Mouse (Mus musculus) forebrain, embryonic 11.5 days (tissue): ENCODE results near the gene Npb. TPM values are rescaled to one million over a fixed set of nuclear protein-coding genes. Genes with fewer than 3 reads are reported as not detected.

Source experiments
- ATAC-seq: fragments of 200-750 bp; cut with Nextera tagmentation; replicated peaks from 2 replicates; pipeline ENCODE4 v1.8.0; 2017; ENCODE audit warnings: moderate TSS enrichment; ENCODE audit not compliant: low FRiP score
- DNase-seq: peaks from one replicate; pipeline ENCODE4 v3.0.0-alpha.2; 2017; ENCODE audit warnings: low spot score
- H3K27ac ChIP-seq: fragments of 300-500 bp; sonication (generic); 2 replicates; pipeline ENCODE4 v1.5.1; 2014; ENCODE audit warnings: low read depth, low read length
- H3K27me3 ChIP-seq: fragments of 300-500 bp; sonication (generic); 2 replicates; pipeline ENCODE4 v1.6.1; 2014; ENCODE audit warnings: mild to moderate bottlenecking, low read length, mixed read lengths; ENCODE audit not compliant: control insufficient read depth, insufficient read depth
- H3K36me3 ChIP-seq: fragments of 300-500 bp; sonication (generic); 2 replicates; pipeline ENCODE4 v1.6.1; 2014; ENCODE audit warnings: mild to moderate bottlenecking, low read length, moderate library complexity, mixed read lengths; ENCODE audit not compliant: control insufficient read depth, insufficient read depth
- H3K4me1 ChIP-seq: fragments of 300-500 bp; sonication (generic); replicated peaks from 2 replicates; pipeline ENCODE4 v1.6.1; 2014; ENCODE audit warnings: low read length, mixed read lengths; ENCODE audit not compliant: control insufficient read depth, insufficient read depth
- H3K4me2 ChIP-seq: fragments of 300-500 bp; sonication (generic); 2 replicates; pipeline ENCODE4 v1.6.1; 2014; ENCODE audit warnings: low read depth, mild to moderate bottlenecking, low read length, moderate library complexity, mixed read lengths; ENCODE audit not compliant: severe bottlenecking
- H3K4me3 ChIP-seq: fragments of 300-500 bp; sonication (generic); 2 replicates; pipeline ENCODE4 v1.5.1; 2014; ENCODE audit warnings: low read depth, low read length
- H3K9ac ChIP-seq: fragments of 300-500 bp; sonication (generic); 2 replicates; pipeline ENCODE4 v1.6.1; 2014; ENCODE audit warnings: low read length
- H3K9me3 ChIP-seq: fragments of 300-500 bp; sonication (generic); 2 replicates; pipeline ENCODE4 v1.6.1; 2016; ENCODE audit warnings: low read length, mixed read lengths; ENCODE audit not compliant: control insufficient read depth
- WGBS: fragments of 180-500 bp; shearing (Covaris S2); extraction: QIAGEN DNeasy Blood & Tissue Kit; methylation state at CpG from one replicate; pipeline ENCODE4 v1.1.7; 2014; 5-methylcytosine and 5-hydroxymethylcytosine counted together
- polyA plus RNA-seq: library from polyadenylated mRNA; unstranded; fragments of >200 nt; fragmentation: Nextera tagmentation; extraction: Ambion mirVana; gene quantifications from 2 replicates; pipeline ENCODE4 v1.2.1, GENCODE M21; 2014

Gene Npb
- polyA plus RNA-seq, 1 experiment from 2014 or later, result not detected

GRCm38 (mm10) chr11:120605667-120606066 lies 2.6 kb upstream of the Npb start:
- Histone ChIP-seq H3K27me3 (no peaks in the 10 kb centered on the region), H3K9me3 (no peaks in the 10 kb centered on the region), H3K4me2 (no peak overlapping the region), H3K4me1 (peaks cover 2% of the 10 kb centered on the region; the same call in 1 of the 2 replicates), H3K36me3 (peaks cover 6% of the 10 kb centered on the region; the same call in 1 of the 2 replicates), H3K9ac (no peak overlapping the region), H3K27ac (no peak overlapping the region), H3K4me3 (no peak overlapping the region)
- no peak for DNase-seq
- no peak for ATAC-seq
- 88% methylated on average over 7 of the region's 7 CpGs for WGBS

GRCm38 (mm10) chr11:120606764-120607163 lies 1.5 kb upstream of the Npb start:
- Histone ChIP-seq H3K27me3 (no peaks in the 10 kb centered on the region), H3K4me2 (no peak overlapping the region), H3K4me1 (peaks cover 2% of the 10 kb centered on the region; the same call in 1 of the 2 replicates), H3K9me3 (no peaks in the 10 kb centered on the region), H3K27ac (no peak overlapping the region), H3K36me3 (peaks cover 2% of the 10 kb centered on the region; the same call in 1 of the 2 replicates), H3K4me3 (no peak overlapping the region), H3K9ac (no peak overlapping the region)
- ATAC-seq (no peak), DNase-seq (no peak)
- 80% methylated on average over 4 of the region's 4 CpGs for WGBS

DNA sequence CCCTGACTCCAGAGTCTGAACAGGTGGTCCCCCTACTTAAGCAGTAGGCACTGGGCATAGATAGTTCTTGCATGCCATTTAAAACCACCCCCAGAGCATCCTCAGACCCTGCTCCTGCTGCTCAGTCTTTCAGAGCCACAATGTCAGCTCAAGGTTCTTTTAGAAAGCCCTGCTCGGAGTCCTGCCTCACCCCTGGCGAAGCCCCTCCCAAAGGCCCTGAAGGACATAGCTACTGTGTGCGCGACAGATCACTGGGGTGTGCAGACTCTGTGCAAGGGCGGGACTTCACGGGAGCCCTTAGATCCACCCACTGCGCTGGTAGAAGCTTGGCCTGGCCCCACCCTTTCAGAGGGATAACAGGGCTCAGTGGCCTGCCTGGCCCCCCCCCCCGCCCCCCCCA lies 973 bp downstream of the Npb start:
- no peak overlapping the region for H3K4me2 ChIP-seq
- no peaks in the 10 kb centered on the region for H3K27me3 ChIP-seq
- no peak overlapping the region for H3K27ac ChIP-seq
- H3K36me3 ChIP-seq, result no peaks in the 10 kb centered on the region; the same call in 1 of the 2 replicates
- H3K9me3 ChIP-seq, result no peaks in the 10 kb centered on the region
- peaks cover 2% of the 10 kb centered on the region; the same call in 1 of the 2 replicates for H3K4me1 ChIP-seq
- WGBS, result 34% methylated on average over 8 of the region's 8 CpGs
- no peak overlapping the region for H3K4me3 ChIP-seq
- peak; percentile 59 for DNase-seq
- ATAC-seq, result no peak; the same call in 1 of the 2 replicates
- peak overlapping the region; percentile 8; the same call in 1 of the 2 replicates for H3K9ac ChIP-seq

GRCm38 (mm10) chr11:120610477-120611046 lies 2.3 kb downstream of the Npb start:
- Histone ChIP-seq H3K36me3 (no peaks in the 10 kb centered on the region; the same call in 1 of the 2 replicates), H3K27me3 (no peaks in the 10 kb centered on the region), H3K9ac (no peak overlapping the region), H3K9me3 (no peaks in the 10 kb centered on the region), H3K4me2 (no peak overlapping the region), H3K4me3 (no peak overlapping the region), H3K27ac (no peak overlapping the region), H3K4me1 (peaks cover 2% of the 10 kb centered on the region; the same call in 1 of the 2 replicates)
- DNase-seq, result peak; percentile 50
- whole genome bisulfite sequencing, result 79% methylated on average over 9 of the region's 9 CpGs
- ATAC-seq, result no peak

DNA sequence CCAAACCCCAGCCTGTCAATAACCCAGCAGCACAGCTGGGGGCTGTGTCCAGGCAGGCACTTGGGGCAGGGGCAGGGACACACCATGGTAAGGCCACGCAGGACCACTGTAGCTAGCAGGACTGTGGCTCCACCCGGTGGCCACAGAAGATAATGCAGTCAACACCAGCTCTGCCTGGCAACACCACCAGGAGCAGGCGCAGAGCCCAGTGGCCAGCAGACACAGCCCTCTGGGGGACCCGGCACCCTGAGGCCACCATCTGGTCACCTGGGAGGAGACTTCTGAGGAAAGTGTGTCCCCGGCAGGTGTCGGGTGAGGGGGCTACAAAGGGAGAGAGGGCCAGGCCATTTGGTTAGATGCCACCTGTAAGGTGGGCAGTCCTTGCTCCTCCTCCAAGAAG lies 4.5 kb downstream of the Npb start:
- Histone ChIP-seq H3K4me3 (no peak overlapping the region), H3K9me3 (no peaks in the 10 kb centered on the region), H3K4me1 (peaks cover 13% of the 10 kb centered on the region; the same call in 1 of the 2 replicates), H3K36me3 (no peaks in the 10 kb centered on the region; the same call in 1 of the 2 replicates), H3K27ac (no peak overlapping the region), H3K9ac (no peak overlapping the region), H3K4me2 (no peak overlapping the region), H3K27me3 (no peaks in the 10 kb centered on the region)
- ATAC-seq, result 0 out of 2 replicates have a peak, but pooled peaks have one; percentile 11
- peak; percentile 87 for DNase-seq
- 47% methylated on average over 6 of the region's 6 CpGs for WGBS

- DNase-seq (peak; percentile 51), ATAC-seq (no peak)
- no peak overlapping the region for H3K4me3 ChIP-seq
- no peaks in the 10 kb centered on the region for H3K27me3 ChIP-seq
- H3K4me2 ChIP-seq, result no peak overlapping the region
- H3K36me3 ChIP-seq, result no peaks in the 10 kb centered on the region; the same call in 1 of the 2 replicates
- WGBS, result 86% methylated on average over 10 of the region's 10 CpGs
- H3K4me1 ChIP-seq, result peaks cover 11% of the 10 kb centered on the region; the same call in 1 of the 2 replicates
- H3K9me3 ChIP-seq, result no peaks in the 10 kb centered on the region
- H3K27ac ChIP-seq, result no peak overlapping the region
- H3K9ac ChIP-seq, result no peak overlapping the region
Observed at GRCm38 (mm10) chr11:120613481-120613972, 5.2 kb downstream of the Npb start.

DNA sequence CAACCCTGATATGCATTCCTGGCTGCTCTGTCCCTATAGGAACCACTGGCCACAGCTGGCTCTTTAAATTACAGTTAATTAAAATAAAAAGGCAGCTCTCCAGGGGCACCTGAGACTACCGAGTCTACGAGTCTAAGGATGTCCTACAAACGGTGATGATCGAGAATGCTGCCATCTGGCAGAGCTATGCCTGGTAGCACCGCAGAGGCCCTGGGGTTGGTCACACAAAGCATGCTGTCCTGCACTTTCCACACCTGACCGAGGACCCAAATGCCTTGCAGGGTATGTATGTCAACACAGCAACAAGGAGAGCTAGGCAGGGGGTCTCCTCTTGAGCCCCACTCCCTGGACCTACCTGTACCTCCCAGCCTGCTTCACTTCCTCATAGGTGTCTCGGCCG lies 5.7 kb downstream of the Npb start:
- WGBS, result 89% methylated on average over 8 of the region's 8 CpGs
- Histone ChIP-seq H3K36me3 (no peaks in the 10 kb centered on the region; the same call in 1 of the 2 replicates), H3K27ac (no peak overlapping the region), H3K4me1 (peaks cover 11% of the 10 kb centered on the region; the same call in 1 of the 2 replicates), H3K4me2 (no peak overlapping the region), H3K4me3 (no peak overlapping the region), H3K9ac (no peak overlapping the region), H3K27me3 (no peaks in the 10 kb centered on the region), H3K9me3 (no peaks in the 10 kb centered on the region)
- ATAC-seq, result no peak
- no peak for DNase-seq

DNA sequence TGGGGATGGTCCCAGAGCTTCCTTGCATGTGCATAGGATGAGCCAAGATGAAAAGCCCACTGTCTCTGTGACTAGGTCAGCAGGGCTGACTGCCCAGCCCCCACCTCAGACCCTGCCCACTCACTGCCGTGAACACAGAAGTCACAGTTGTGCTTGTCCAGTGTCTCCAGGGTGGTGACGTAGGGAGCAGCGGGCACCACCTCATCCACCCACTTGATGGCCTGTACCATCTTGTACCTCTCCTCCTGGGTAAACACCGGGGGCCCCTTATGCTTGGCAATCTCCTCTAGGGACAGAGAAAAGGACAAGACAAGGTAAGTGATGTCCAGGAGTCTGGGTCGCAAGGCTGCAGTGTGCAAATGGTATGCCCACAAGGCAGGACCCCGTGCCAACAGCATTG lies 6.9 kb downstream of the Npb start:
- no peaks in the 10 kb centered on the region for H3K9me3 ChIP-seq
- DNase-seq, result no peak
- no peak overlapping the region for H3K4me2 ChIP-seq
- peaks cover 11% of the 10 kb centered on the region; the same call in 1 of the 2 replicates for H3K4me1 ChIP-seq
- no peak for ATAC-seq
- H3K4me3 ChIP-seq, result no peak overlapping the region
- no peaks in the 10 kb centered on the region; the same call in 1 of the 2 replicates for H3K36me3 ChIP-seq
- H3K27ac ChIP-seq, result no peak overlapping the region
- 95% methylated on average over 6 of the region's 6 CpGs for WGBS
- no peaks in the 10 kb centered on the region for H3K27me3 ChIP-seq
- H3K9ac ChIP-seq, result no peak overlapping the region
